Mouse (Mus musculus): ENCODE measurements around the gene Kif17.

DNA sequence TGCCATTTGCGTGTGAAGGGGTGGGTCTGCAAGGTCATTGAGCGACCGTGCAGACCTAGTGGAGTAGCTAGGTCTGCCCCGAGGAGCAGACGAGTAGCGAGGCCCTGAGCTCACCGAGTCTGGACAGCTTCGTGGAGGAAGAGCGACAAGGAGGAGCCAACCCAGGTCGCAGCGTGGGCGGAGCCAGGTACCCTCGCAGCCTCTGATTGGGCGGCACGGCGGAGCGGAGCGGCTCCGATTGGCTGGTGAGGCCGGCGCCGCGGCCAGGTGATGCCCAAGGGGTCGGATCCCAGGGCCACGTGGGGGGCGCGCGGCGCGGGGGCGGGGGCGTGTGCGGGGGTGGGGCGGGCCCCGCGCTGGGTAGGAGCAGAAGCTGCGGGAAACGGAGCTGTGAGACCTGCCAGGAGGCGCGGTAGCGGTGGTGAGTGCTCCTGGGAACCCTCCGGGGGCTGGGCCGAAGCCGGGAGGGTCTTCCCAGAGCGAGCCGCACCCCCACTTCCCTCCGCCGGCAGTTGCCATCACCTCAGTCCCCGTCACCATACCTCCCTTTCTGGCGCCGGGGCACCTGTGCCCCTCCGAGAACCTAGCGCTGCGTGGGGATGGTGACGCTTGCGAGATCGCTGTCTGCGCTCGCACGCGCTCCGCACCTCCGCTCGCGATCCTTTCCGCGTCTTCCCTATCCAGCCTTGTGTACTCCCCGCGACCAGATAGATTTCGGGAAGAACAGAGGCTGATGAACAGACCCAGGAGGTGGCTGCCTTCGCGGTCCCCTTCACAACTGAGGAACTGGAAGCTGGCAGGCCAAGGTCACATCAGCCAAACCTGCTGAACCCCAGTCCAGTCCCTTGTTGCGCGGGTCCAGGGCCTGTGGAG lies at the start of gene Kif17, which contains the start of gene Sh2d5:
- TF ChIP-seq GATA1 (IDR thresholded peaks at IDR 0.05; ENCODE audit: borderline replicate concordance, low read length) (no peak), CTCF (IDR thresholded peaks at IDR 0.05; ENCODE audit: low read depth, low read length) (no peak), POLR2AphosphoS5 (IDR thresholded peaks at IDR 0.05; ENCODE audit: insufficient replicate concordance, low read depth, low read length) (no peak)
